Mouse (Mus musculus): ENCODE data around the gene Zfp653. TPM values are rescaled to one million over a fixed set of nuclear protein-coding genes. Genes with fewer than 3 reads are reported as not detected.

The Zfp653 gene
- polyA plus RNA-seq, 1 experiment from 2014 or later = 11.3 TPM

GRCm38 (mm10) chr9:22047329-22047728, 23.8 kb downstream of the Zfp653 start:
- Histone ChIP-seq H3K4me3 (no peak overlapping the region), H3K27ac (no peak overlapping the region), H3K27me3 (ENCODE audit: poor library complexity, severe bottlenecking) (peaks cover 38% of the 10 kb centered on the region), H3K36me3 (replicated peaks) (no peaks in the 10 kb centered on the region; the same call in 1 of the 2 replicates), H3K4me1 (peaks cover 50% of the 10 kb centered on the region), H3K9me3 (no peaks in the 10 kb centered on the region)
- WGBS = 71% methylated on average over 9 of the region's 9 CpGs
- DNase-seq (ENCODE audit: extremely low spot score, low spot score) = no peak

GRCm38 (mm10) chr9:22041832-22042231, 29.3 kb downstream of the Zfp653 start:
- H3K36me3 ChIP-seq (replicated peaks) = peaks cover 6% of the 10 kb centered on the region
- H3K4me3 ChIP-seq = no peak overlapping the region
- H3K27ac ChIP-seq = no peak overlapping the region
- H3K4me1 ChIP-seq = no peaks in the 10 kb centered on the region
- DNase-seq (ENCODE audit: extremely low spot score, low spot score) = no peak
- no peaks in the 10 kb centered on the region for H3K27me3 ChIP-seq (ENCODE audit: poor library complexity, severe bottlenecking)
- H3K9me3 ChIP-seq = peaks cover 5% of the 10 kb centered on the region; the same call in 1 of the 2 replicates
- 72% methylated on average over 2 of the region's 2 CpGs for WGBS

GRCm38 (mm10) chr9:22037826-22038225, 33.4 kb downstream of the Zfp653 start:
- 91% methylated on average over 10 of the region's 10 CpGs for WGBS
- no peak overlapping the region for H3K4me3 ChIP-seq

GRCm38 (mm10) chr9:22035300-22036044, 35.7 kb downstream of the Zfp653 start:
- Histone ChIP-seq H3K27ac (peak overlapping the region; percentile 51), H3K4me1 (peaks cover 17% of the 10 kb centered on the region), H3K4me3 (no peak overlapping the region), H3K27me3 (ENCODE audit: poor library complexity, severe bottlenecking) (no peaks in the 10 kb centered on the region), H3K9me3 (peaks cover 4% of the 10 kb centered on the region; the same call in 1 of the 2 replicates), H3K36me3 (replicated peaks) (peaks cover 68% of the 10 kb centered on the region)
- WGBS = 57% methylated on average over 6 of the region's 6 CpGs
- no peak for DNase-seq (ENCODE audit: extremely low spot score, low spot score)

More at GRCm38 (mm10) chr9:22037826-22038225, 33.4 kb downstream of the Zfp653 start:
- H3K27ac ChIP-seq = no peak overlapping the region
- H3K27me3 ChIP-seq (ENCODE audit: poor library complexity, severe bottlenecking) = no peaks in the 10 kb centered on the region
- DNase-seq (ENCODE audit: extremely low spot score, low spot score) = no peak
- peaks cover 17% of the 10 kb centered on the region for H3K4me1 ChIP-seq
- H3K9me3 ChIP-seq = peaks cover 5% of the 10 kb centered on the region; the same call in 1 of the 2 replicates
- peaks cover 46% of the 10 kb centered on the region for H3K36me3 ChIP-seq (replicated peaks)

GRCm38 (mm10) chr9:22030386-22030785, 40.8 kb downstream of the Zfp653 start:
- WGBS = 93% methylated on average over 9 of the region's 9 CpGs
- peaks cover 77% of the 10 kb centered on the region for H3K36me3 ChIP-seq (replicated peaks)
- H3K4me1 ChIP-seq = peaks cover 32% of the 10 kb centered on the region
- no peak overlapping the region for H3K4me3 ChIP-seq
- no peaks in the 10 kb centered on the region for H3K27me3 ChIP-seq (ENCODE audit: poor library complexity, severe bottlenecking)
- H3K27ac ChIP-seq = no peak overlapping the region
- H3K9me3 ChIP-seq = no peaks in the 10 kb centered on the region
- DNase-seq (ENCODE audit: extremely low spot score, low spot score) = no peak

- WGBS = 30% methylated on average over 7 of the region's 7 CpGs
- H3K9me3 ChIP-seq = no peaks in the 10 kb centered on the region
- H3K27me3 ChIP-seq (ENCODE audit: poor library complexity, severe bottlenecking) = no peaks in the 10 kb centered on the region
- no peak for DNase-seq (ENCODE audit: extremely low spot score, low spot score)
- H3K36me3 ChIP-seq (replicated peaks) = peaks cover 75% of the 10 kb centered on the region
- peak overlapping the region; percentile 51 for H3K27ac ChIP-seq
- H3K4me3 ChIP-seq = no peak overlapping the region
- H3K4me1 ChIP-seq = peaks cover 39% of the 10 kb centered on the region
Observed at GRCm38 (mm10) chr9:22028467-22028866, 42.7 kb downstream of the Zfp653 start.

- DNase-seq (ENCODE audit: extremely low spot score, low spot score) = no peak
- peak overlapping the region; percentile 26; the same call in 1 of the 2 replicates for H3K27ac ChIP-seq
- H3K27me3 ChIP-seq (ENCODE audit: poor library complexity, severe bottlenecking) = no peaks in the 10 kb centered on the region
- no peaks in the 10 kb centered on the region for H3K9me3 ChIP-seq
- H3K4me1 ChIP-seq = peaks cover 39% of the 10 kb centered on the region
- WGBS = 58% methylated on average over 8 of the region's 8 CpGs
- peaks cover 51% of the 10 kb centered on the region for H3K36me3 ChIP-seq (replicated peaks)
- H3K4me3 ChIP-seq = no peak overlapping the region
Observed at GRCm38 (mm10) chr9:22024592-22024991, 46.6 kb downstream of the Zfp653 start.

GRCm38 (mm10) chr9:22017208-22017825, 53.9 kb downstream of the Zfp653 start:
- no peaks in the 10 kb centered on the region for H3K9me3 ChIP-seq
- WGBS = 83% methylated on average over 7 of the region's 7 CpGs
- no peak overlapping the region for H3K27ac ChIP-seq
- H3K36me3 ChIP-seq (replicated peaks) = peaks cover 57% of the 10 kb centered on the region
- H3K27me3 ChIP-seq (ENCODE audit: poor library complexity, severe bottlenecking) = no peaks in the 10 kb centered on the region
- DNase-seq (ENCODE audit: extremely low spot score, low spot score) = no peak
- H3K4me1 ChIP-seq = peaks cover 21% of the 10 kb centered on the region
- no peak overlapping the region for H3K4me3 ChIP-seq

GRCm38 (mm10) chr9:22016245-22016644, 54.9 kb downstream of the Zfp653 start:
- Histone ChIP-seq H3K27ac (no peak overlapping the region), H3K27me3 (ENCODE audit: poor library complexity, severe bottlenecking) (no peaks in the 10 kb centered on the region), H3K9me3 (no peaks in the 10 kb centered on the region), H3K4me1 (peaks cover 21% of the 10 kb centered on the region), H3K4me3 (no peak overlapping the region), H3K36me3 (replicated peaks) (peaks cover 65% of the 10 kb centered on the region)
- 67% methylated on average over 10 of the region's 10 CpGs for WGBS
- DNase-seq (ENCODE audit: extremely low spot score, low spot score) = no peak

GRCm38 (mm10) chr9:22012731-22013130, 58.4 kb downstream of the Zfp653 start:
- WGBS = 93% methylated on average over 13 of the region's 13 CpGs
- Histone ChIP-seq H3K27ac (no peak overlapping the region), H3K9me3 (no peaks in the 10 kb centered on the region), H3K4me1 (peaks cover 13% of the 10 kb centered on the region), H3K36me3 (replicated peaks) (peaks cover 86% of the 10 kb centered on the region), H3K4me3 (no peak overlapping the region), H3K27me3 (ENCODE audit: poor library complexity, severe bottlenecking) (no peaks in the 10 kb centered on the region)
- no peak for DNase-seq (ENCODE audit: extremely low spot score, low spot score)

- H3K9me3 ChIP-seq = no peaks in the 10 kb centered on the region
- no peak for DNase-seq (ENCODE audit: extremely low spot score, low spot score)
- H3K27me3 ChIP-seq (ENCODE audit: poor library complexity, severe bottlenecking) = no peaks in the 10 kb centered on the region
- peaks cover 95% of the 10 kb centered on the region for H3K36me3 ChIP-seq (replicated peaks)
- H3K4me1 ChIP-seq = peaks cover 6% of the 10 kb centered on the region
- 93% methylated on average over 5 of the region's 5 CpGs for WGBS
- no peak overlapping the region for H3K4me3 ChIP-seq
- H3K27ac ChIP-seq = no peak overlapping the region
Observed at GRCm38 (mm10) chr9:22011055-22011454, 60.1 kb downstream of the Zfp653 start.

All from forebrain, embryonic 10.5 days (tissue).